Mouse (Mus musculus) hindlimb bud, embryonic 11.5 days (tissue): ENCODE results near the gene Usp8.

ENCODE experiments used
- DNase-seq: peaks from one replicate; pipeline ENCODE4 v3.0.0-alpha.2; 2012; ENCODE audit warnings: low read depth, low spot score; ENCODE audit errors: extremely low spot score

The Usp8 gene

DNA sequence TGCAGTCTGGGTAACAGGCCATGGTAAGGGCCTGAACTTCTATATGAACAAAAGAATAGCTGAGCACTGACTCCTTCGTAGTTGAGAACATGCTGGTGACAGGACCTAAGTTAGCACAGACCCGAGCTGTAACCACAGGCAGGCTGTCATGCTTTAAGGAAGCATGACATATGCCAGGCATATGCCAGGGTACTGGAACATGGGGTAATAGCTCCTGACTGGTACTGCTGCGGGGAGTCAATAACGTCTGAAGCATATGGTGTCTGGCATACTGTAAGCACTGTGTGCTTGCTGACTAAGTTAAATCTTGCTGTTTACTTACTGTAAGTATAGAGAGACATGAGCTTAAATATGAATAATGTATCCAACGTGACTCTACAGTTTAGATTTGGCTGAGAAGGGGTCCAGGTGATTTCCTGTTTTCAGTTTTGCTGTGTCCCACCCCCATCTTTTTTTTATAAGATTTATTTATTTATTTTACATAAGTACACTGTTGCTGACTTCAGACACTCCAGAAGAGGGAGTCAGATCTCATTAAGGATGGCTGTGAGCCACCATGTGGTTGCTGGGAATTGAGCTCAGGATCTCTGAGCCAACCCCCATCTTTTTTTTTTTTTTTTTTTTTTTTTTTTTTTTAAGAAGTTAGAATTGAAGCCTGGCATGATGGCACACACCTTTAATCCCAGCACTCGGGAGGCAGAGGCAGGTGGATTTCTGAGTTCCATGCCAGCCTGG lies 28.4 kb downstream of the Usp8 start:
- DNase-seq: no peak

DNA sequence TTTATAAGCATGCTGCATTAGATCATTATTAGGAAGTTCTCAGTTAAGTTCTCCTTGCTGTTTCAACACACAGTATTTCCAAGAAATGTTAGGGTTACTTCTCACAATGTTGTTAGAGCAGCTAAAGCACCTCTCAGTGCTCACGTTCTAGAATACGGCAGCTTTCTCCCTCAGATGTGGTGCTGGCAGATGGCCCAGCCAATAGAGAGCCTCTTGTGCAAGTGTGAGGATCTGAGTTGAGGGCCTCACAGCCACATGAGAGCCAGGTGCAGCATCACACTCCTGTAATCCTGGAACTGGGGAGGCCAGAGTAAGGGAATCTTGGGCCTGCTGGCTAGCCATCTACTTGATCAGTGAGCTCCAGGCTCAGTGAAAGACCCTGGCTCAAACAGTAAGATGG lies 33.2 kb downstream of the Usp8 start:
- DNase-seq: no peak

- no peak for DNase-seq
Measured at GRCm38 (mm10) chr2:126743389-126743788, 36.3 kb downstream of the Usp8 start.

DNA sequence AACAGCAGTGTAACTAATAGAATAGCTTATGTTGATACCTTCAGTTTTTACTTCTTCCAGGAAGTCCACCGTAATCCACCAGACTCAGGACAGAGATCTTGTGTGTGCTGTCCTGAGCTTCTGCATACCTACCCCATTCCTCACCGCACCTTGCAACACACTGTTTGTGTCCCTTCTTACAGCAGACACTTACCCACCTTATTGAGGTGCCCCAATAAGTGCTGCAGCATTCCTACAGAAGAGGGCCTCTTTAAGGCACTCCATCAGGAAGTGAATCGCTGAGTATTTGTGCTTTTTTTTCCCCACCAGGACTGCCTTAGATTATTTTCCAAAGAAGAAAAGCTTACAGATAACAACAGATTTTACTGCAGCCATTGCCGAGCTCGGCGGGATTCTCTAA lies 48.5 kb downstream of the Usp8 start:
- no peak for DNase-seq

DNA sequence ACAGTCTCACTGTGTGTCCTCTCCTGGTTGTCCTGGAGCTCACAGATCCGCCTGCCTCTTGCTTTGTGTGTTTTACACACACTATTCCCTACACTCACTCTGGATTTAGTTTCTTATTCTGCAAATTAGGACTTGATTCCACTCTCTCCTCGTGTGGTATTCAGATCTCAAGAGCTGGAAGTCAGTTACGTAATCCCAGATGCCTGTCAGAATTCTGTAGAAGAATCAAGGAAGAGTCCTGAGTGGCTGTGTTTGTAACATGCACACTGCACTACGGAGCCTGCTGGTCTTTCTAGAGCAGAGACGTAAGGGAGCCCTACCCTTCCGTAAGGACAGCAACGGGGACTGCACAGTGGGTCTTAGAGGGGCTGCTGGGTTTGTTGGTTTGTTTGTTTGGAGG lies 52.2 kb downstream of the Usp8 start:
- no peak for DNase-seq

GRCm38 (mm10) chr2:126765867-126766582 lies 58.9 kb downstream of the Usp8 start:
- DNase-seq: no peak

- DNase-seq: no peak
Measured at GRCm38 (mm10) chr2:126767599-126767998, 60.5 kb downstream of the Usp8 start.

GRCm38 (mm10) chr2:126768194-126768593 lies 61.1 kb downstream of the Usp8 start:
- no peak for DNase-seq

DNA sequence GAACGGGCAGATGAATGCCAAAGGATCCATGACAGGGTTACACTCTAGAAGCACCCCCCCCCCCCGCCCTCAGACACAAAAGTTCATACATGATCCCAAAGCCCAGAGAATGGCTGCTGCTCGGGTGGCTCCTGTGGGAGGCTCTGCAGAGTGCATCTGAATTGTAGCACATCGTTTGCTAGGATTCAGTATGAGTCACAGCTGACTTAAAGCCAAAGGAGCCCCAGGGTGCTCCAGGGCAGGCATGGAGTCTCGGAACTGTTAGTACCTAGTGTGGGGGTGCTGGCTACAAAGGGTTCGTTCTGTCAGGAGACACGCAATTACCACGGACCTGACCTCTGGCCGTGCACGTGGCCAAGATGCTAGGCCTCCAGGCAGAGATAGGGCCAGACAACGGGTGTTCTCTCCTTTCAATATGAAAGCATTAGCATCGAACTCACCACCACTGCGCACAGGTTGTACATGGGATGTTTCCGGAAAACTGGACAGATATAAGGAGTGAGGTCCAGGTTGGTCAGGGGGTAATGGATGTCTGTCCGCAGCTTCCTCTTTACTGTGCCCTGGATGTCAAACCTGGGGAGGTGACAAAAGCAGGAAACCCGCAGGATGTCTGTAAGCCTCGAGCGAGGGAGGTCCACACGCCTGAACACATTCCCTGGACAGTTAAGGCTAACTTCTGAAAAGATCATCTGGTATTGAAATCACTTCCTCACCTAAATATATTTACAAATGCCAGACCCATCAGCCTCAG lies 62.5 kb downstream of the Usp8 start:
- no peak for DNase-seq

DNA sequence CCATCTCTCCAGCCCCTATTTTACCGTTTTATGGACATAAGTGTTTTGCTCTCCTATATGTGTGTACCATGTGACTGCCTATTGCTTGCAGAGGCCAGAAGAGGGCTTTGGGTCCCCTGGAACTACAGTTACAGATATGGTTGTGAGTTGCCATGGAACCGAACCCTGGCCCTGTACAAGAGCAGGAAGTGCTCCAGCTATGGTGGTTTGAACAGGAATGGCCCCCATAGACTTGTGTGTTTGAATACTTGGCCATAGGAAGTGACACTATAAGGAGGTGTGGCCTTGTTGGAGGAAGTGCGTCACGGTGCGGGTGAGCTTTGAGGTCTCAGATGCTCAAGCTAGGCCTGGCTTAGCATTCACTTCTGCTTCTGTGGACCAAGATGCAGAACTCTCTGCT lies 65.1 kb downstream of the Usp8 start:
- DNase-seq: no peak

DNA sequence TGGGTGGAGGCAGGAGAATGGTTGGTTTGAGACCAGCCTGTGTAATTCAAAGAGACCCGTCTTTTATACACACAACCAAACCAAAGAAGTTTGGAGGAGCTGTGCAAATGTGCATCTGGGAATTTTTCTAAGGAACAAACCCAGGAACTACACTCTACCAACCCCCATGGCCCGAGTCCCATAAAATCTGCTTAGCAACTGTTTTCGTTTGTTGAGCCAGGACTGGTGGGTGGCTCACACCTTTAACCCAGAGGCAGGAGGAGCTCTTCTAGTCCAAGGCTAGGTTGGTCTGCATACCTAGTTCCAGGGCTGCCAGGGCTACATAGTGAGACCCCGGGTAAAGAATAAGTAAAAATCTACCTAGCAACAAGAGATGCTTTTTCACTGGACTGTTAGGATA lies 68.8 kb downstream of the Usp8 start:
- no peak for DNase-seq

- DNase-seq: no peak
Measured at GRCm38 (mm10) chr2:126776416-126776815, 69.3 kb downstream of the Usp8 start.

GRCm38 (mm10) chr2:126778806-126779205 lies 71.7 kb downstream of the Usp8 start:
- DNase-seq: no peak

DNA sequence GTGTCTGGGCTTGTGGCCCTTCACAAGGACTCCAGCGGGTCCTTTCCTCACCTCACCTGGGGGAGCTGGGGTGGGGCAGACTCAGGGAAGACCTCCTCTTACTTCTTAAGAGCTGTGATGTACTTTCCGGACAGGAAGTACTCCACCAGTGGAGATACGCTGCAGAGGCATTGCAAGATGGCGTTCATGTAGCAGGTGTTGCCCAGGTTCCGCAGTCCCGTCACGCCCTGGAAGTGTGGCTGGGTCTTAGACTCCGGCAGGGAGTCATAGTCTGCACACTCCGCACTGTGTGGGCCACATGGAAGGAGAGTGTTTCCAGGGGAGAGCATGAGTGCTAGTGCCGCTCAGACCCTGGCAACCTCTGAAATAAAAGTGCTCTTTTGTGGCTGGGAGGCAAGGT lies 73.2 kb downstream of the Usp8 start:
- DNase-seq: no peak

- no peak for DNase-seq
Measured at GRCm38 (mm10) chr2:126781478-126781877, 74.3 kb downstream of the Usp8 start.

DNA sequence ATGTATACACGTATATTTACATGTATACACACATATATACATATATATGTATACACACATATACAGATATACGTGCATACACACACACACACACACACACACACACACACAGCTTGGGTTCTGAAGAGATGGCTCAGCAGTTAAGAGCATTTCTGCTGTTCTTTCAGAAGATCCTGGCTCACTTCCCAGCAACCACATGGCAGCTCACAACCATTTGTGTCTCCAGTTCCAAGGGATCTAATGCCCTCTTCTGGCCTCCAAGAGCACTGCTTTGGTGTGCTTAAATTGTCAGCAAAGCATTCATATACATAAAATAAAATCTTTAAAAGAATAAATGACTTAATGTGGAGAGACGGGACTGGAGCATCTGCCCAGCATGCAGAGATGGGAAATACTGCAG lies 75.3 kb downstream of the Usp8 start:
- no peak for DNase-seq

DNA sequence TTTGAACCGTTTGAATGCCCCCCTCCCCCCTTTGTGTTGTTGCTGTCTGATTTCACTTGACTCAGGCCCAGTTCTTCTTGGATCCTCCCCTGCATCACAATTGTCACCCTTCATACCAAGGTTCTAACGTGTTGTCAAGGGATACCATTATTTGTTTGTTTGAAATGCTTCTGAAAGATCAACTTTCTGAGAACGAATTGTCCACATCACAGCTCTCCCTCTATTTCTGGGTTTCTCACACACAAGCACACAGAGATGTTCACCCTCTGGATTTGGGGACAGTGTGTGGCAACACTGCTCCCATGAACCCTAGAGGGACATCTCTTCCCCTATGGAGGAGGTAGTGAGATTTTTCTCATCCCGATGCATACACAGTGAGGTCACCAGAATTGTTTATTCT lies 76.2 kb downstream of the Usp8 start, which contains the start of gene Usp50:
Gene Usp50 (minus strand): TSS at position 101 of the 400 bp plus-strand sequence.
- no peak for DNase-seq

GRCm38 (mm10) chr2:126787721-126788342 lies 80.7 kb downstream of the Usp8 start:
- DNase-seq: no peak

GRCm38 (mm10) chr2:126792611-126793010 lies 85.5 kb downstream of the Usp8 start:
- no peak for DNase-seq

DNA sequence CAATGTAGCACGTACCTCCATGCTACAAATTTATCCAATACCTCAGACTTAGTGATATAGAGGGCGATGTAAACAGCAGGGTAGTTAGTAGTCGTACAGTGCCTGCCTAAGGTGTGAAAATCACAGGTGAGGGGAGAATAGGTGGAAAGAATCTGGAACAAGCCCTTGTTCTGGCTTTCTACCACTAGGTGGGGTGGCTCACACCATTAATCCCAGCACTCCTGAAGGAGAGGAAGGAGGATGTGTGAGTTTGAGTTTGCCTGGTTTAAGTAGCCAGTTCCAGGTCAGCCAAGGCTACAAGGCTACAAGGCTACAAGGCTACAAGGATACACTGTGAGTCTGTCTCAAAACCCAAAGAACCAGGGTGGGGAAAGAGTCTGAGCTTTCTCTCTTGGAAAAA lies 88.6 kb downstream of the Usp8 start:
- DNase-seq: no peak

DNA sequence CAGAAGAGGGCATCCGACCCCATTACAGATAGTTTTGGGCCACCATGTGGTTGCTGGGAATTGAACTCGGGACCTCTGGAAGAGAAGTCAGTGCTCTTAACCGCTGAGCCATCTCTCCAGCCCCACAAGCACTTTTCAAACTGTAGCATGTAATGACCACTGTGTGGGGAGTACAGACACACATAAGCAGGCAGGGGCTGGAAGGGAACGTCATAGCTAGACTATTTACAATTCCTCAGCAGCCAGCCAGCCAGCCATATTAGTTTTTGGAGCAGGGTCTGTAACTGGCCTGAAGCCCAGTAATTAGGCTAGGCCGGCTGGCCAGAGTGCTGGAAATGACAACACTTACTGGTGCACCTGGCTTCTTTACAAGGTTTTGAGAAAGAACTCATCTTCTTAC lies 91.3 kb downstream of the Usp8 start:
- DNase-seq: no peak
